Mouse (Mus musculus) cerebellum, adult 2 months (tissue): ENCODE measurements around the gene Itga4.

ENCODE experiments used
- CTCF ChIP-seq: fragments of 200-500 bp; IDR thresholded peaks from 2 replicates; pipeline ENCODE4 v1.5.1; 2011; ENCODE audit warnings: low read depth, mild to moderate bottlenecking, control low read depth, low read length, moderate library complexity, borderline replicate concordance; ENCODE audit not compliant: insufficient read depth
- POLR2A ChIP-seq: fragments of 200-500 bp; IDR thresholded peaks from 2 replicates; pipeline ENCODE4 v1.6.1; 2011; ENCODE audit warnings: low read length, control low read depth, borderline replicate concordance; ENCODE audit not compliant: insufficient read depth

DNA sequence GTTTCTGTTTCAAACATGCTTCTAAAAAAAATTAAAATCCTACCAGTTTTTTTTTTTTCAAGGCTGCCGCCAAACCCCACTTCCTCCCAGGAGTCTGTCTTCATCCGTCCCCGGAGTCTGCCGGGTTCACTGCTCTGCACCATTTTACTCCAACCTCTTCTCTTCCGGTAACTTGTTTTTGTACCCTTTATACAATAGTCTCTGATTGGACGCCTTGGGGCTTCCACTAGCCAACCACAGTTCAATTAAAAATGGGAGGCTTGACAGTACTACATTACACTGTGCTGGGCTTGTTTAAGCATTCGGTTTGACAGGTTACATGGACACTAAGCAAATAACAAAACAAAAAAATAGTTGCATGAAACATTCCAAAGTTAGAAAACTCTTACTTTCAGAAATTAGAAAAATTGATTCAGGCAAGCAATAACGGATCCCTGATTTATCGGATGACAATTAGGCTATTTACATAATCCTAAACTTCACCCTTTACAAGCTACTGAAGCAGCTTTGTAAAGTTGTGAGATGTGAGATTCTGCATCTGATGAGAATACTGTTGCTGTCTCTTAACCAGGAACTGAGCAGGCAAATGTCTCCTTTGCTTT, 115.6 kb downstream of the Itga4 start:
- TF ChIP-seq POLR2A (no peak), CTCF (no peak)
